Mouse (Mus musculus) urinary bladder, postnatal 36 days (tissue): ENCODE data around the gene Il18r1.
A peak's percentile ranks its signal among the peaks of the same experiment; 100 is the strongest.

ENCODE experiments used
- DNase-seq, 2 experiments: peaks; one replicate each; pipeline ENCODE4 v3.0.0; 2022; ENCODE audit warnings: low spot score in 2 of 2, mixed read lengths in 1 of 2

The Il18r1 gene

GRCm38 (mm10) chr1:40465477-40466430 lies at the start of gene Il18r1:
Il18r1 (plus strand) TSS chr1:40465552.
- peak; percentile 71 to 73 for DNase-seq

GRCm38 (mm10) chr1:40417034-40417433 lies 48.3 kb upstream of the Il18r1 start:
- no peak for DNase-seq

GRCm38 (mm10) chr1:40418512-40418911 lies 46.8 kb upstream of the Il18r1 start:
- peak in 1 of 2 experiments; percentile 12 for DNase-seq

GRCm38 (mm10) chr1:40423892-40424291 lies 41.5 kb upstream of the Il18r1 start:
- DNase-seq = no peak

- DNase-seq = no peak
Measured at GRCm38 (mm10) chr1:40427270-40427669, 38.1 kb upstream of the Il18r1 start.

- no peak for DNase-seq
Measured at GRCm38 (mm10) chr1:40427901-40428300, 37.5 kb upstream of the Il18r1 start.

- DNase-seq = no peak
Measured at GRCm38 (mm10) chr1:40428910-40429675, 36.3 kb upstream of the Il18r1 start, which contains the start of gene Il1rl1. Il1rl1 (plus strand) TSS chr1:40429570.

- DNase-seq = no peak
Measured at GRCm38 (mm10) chr1:40430143-40430834, 35.1 kb upstream of the Il18r1 start.

GRCm38 (mm10) chr1:40432169-40432568 lies 33.2 kb upstream of the Il18r1 start:
- DNase-seq = no peak

- no peak for DNase-seq
Measured at GRCm38 (mm10) chr1:40435936-40436335, 29.4 kb upstream of the Il18r1 start.

- no peak for DNase-seq
Measured at GRCm38 (mm10) chr1:40437340-40437739, 28.0 kb upstream of the Il18r1 start.

GRCm38 (mm10) chr1:40439504-40439903 lies 25.8 kb upstream of the Il18r1 start:
- DNase-seq = no peak

- DNase-seq = no peak
Measured at GRCm38 (mm10) chr1:40444800-40445199, 20.6 kb upstream of the Il18r1 start.

GRCm38 (mm10) chr1:40467306-40467705 lies 2.0 kb downstream of the Il18r1 start:
- no peak for DNase-seq

GRCm38 (mm10) chr1:40468805-40469204 lies 3.5 kb downstream of the Il18r1 start:
- DNase-seq = no peak

GRCm38 (mm10) chr1:40469900-40470299 lies 4.5 kb downstream of the Il18r1 start:
- DNase-seq = no peak

- DNase-seq = no peak
Measured at GRCm38 (mm10) chr1:40472401-40472800, 7.0 kb downstream of the Il18r1 start.

GRCm38 (mm10) chr1:40473640-40474039 lies 8.3 kb downstream of the Il18r1 start:
- no peak for DNase-seq

GRCm38 (mm10) chr1:40474336-40474735 lies 9.0 kb downstream of the Il18r1 start:
- no peak for DNase-seq

- DNase-seq = no peak
Measured at GRCm38 (mm10) chr1:40475697-40476096, 10.3 kb downstream of the Il18r1 start.

GRCm38 (mm10) chr1:40476756-40477155 lies 11.4 kb downstream of the Il18r1 start:
- no peak for DNase-seq

GRCm38 (mm10) chr1:40479505-40479923 lies 14.2 kb downstream of the Il18r1 start:
- no peak for DNase-seq
